Mouse (Mus musculus): ENCODE measurements around the gene Pus1. TPM values are rescaled to one million over a fixed set of nuclear protein-coding genes. Genes with fewer than 3 reads are reported as not detected.

Gene Pus1
- 10 to 100 TPM; 22.0 to 33.8 TPM for polyA plus RNA-seq (2017; shearing (Covaris generic))

- ATAC-seq: peak; percentile 73
Measured at GRCm38 (mm10) chr5:110779998-110780760, at the start of gene Pus1. Gene Pus1 (minus strand): TSS chr5:110780659.

GRCm38 (mm10) chr5:110827576-110827975 lies 47.1 kb upstream of the Pus1 start:
- ATAC-seq: no peak

DNA sequence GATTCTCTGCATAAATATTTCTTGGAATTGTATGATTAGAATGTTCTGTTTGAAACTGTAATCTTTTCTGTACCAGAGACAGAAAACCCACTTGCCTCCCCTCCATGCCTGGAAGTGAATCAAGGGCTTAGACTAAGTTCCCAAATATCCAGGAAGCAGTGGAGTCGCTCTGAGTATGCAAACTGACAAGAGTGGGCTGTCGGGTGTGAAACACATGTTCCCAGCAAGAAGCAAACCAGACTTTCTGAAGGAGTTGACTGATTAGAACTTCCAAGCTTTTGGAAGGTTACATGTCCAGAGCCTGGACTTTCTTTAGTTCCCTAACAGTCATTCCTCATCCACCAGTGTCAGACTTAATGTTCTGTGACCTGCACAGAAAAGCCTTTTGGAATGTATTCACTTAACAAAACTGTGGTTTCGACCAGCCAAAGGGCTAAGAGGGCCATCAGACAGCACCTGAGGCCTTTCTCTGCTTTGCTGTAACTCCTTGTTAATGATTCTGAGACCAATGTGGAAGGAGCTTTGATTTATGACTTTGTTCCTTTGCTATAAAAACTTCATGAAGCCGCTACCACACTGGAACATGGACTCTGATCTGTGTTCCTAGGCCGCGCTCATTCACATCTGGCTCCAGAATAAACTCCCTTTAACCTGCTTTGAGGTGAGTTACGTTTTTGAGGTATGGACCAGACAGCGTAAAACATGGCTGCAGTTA lies 46.5 kb upstream of the Pus1 start:
- ATAC-seq: no peak

- ATAC-seq: no peak
Measured at GRCm38 (mm10) chr5:110824421-110824820, 44.0 kb upstream of the Pus1 start.

DNA sequence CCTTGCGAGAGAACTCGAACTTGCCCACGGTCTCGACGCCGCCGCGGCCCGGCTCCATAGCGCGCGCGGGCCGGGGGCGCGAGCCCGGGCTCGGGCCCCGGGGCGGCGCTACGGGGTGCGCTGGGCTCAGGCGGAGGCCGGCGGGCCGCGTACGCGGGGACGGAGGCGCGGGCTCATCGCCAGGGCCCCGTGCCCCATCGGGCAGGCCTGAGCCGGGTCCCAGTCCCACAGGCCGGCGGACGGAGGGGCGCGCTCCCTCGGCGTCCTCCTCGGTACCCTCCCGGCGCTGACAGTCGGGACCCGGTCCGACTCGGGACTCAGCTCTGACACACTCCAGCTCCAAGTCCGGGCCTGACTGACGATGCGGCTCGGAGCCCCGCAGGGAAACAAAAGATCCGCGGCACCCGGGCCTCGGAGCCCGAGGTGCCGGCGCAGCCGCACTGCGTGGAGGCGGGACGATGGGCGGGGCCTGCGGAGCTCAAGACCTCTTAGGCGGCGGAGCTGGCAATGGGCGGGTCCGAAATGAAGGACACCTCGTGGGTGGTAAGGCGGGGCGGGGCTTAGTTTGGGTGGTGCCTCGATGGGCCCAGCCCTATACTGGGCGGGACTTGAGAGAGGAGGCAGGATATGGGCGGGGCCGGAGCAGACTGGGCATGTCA lies 29.3 kb upstream of the Pus1 start, which contains the start of gene Ulk1:
Gene Ulk1 (minus strand): TSS at position 431 of the 659 bp plus-strand sequence.
- ATAC-seq: peak; percentile 86

DNA sequence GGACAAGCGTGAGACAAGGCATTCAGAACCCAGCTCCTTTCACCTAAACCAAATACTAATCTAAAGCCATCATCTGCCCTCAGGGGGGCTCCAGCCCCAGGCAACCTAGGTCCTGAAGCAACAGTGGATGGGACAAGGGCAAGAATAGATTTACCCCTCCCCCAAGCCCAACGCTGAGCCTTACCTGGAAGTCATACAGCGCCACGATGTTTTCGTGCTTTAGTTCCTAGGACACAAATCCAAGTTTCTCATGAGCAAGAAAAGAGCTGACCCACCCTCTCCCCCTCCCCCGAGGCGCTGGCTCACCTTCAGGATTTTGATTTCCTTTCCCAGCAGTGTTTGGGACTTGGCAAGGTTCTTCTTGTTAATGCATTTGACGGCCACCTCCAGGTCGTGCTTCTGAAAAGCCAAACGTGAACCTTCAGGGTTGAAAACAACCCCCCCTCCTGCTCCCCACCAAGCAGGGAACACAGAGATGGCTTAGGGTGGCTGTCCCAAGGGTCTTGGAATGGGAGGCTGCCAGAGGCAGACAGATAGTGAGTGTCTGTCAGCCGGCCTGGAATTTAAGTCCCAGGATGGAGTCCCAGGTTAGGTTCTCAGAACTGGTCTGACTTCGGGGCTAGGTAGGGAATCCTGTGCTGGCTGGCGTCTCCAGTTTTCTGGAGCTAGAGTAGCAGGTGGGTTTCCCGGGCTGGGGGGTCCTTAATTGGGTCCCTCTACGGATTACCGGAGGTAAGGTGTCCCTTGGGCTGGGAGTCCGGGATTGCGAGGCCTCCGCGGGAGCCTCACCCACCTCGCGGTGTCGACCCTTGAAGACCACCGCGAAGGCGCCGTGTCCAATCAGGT lies 28.6 kb upstream of the Pus1 start:
- ATAC-seq: no peak

GRCm38 (mm10) chr5:110808061-110808631 lies 27.7 kb upstream of the Pus1 start:
- ATAC-seq: peak; percentile 60

DNA sequence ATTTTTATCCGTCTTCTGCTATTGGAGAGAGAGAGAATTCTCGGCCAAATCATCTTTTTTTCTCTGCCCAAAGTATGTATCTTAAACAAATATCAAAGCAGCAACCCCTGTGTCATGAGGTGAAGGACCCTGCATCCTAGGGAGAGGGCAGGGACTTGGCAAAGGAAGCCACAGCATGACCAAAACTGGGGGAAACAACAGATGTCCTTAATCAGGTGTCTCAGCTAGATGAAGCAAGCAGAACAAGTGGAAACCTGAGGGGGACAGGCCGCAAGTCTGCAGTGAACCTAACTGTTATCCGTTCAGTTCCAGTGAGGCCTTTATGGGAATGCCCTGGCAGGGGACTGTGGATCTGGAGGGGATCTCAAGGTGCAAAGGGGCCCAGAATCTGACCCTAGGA lies 27.0 kb upstream of the Pus1 start:
- ATAC-seq: no peak

GRCm38 (mm10) chr5:110806676-110807075 lies 26.2 kb upstream of the Pus1 start:
- no peak for ATAC-seq

DNA sequence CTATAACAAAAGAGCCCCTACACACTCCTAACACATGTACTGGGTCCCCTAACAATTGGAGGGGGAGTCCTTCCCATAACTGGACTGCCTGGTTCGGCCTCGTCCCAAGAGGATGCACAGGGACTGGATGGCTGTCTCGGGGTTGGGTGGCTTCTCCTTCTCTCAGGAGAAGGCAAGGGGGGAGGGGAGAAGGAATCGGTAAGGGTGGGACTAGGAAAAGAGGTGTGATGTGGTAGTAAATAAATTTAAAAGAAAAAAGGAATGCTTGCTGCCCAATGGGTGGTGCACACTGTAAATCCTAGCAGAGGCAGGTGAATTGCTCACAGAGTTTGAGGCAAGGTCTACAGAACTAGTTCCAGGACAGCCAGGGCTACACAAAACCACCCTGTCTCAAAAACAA lies 25.7 kb upstream of the Pus1 start:
- no peak for ATAC-seq

GRCm38 (mm10) chr5:110804012-110804743 lies 23.7 kb upstream of the Pus1 start:
- no peak for ATAC-seq

DNA sequence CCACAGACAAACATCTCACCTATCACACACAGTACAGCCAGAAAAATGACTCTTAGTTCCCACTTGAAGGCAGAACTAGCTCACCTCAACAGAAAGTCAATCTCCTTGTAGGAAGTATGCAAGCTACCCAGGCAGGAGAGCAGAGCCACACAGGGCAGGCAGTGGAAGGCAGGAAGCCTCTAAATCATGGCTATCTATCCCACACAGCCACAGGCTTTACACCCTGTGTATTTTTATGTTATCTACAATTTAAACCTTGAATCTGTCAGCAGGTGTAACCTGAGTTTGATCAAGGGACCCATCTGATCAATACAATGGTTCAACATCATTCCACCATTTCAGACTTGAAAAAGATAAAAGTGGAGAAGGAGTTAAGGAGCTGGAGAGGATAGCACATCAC lies 22.4 kb upstream of the Pus1 start:
- no peak for ATAC-seq

- ATAC-seq: no peak
Measured at GRCm38 (mm10) chr5:110802186-110802585, 21.7 kb upstream of the Pus1 start.

DNA sequence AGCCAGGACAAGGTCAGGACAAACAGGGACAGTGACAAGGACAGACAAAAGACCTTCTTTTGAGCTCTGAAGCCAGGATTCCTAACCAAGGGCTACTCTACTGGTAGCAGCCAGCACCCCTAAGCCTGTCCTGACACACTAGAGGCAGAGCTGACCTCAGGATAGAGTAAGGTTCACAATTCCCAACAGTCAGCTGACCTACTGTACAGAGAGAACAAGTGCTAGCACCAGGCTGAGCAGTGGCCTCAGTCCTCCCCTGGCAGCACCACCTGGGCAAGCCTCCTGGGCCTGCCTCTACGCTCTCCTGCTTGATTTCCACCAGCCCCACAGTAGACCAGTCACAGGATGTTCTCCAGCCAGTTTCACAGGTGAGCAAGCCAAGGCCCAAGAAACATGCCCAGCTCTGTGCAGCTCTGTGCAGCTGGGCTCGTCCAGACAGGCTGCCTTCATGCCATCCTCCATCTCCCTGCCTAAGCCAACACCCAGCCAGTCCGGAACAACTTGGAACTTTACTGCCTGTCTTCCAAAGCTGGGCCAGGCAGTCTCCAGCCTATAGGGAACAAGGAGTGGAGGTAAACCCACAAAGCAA lies 20.7 kb upstream of the Pus1 start:
- ATAC-seq: no peak

- no peak for ATAC-seq
Measured at GRCm38 (mm10) chr5:110797696-110798095, 17.2 kb upstream of the Pus1 start.

GRCm38 (mm10) chr5:110794363-110794762 lies 13.9 kb upstream of the Pus1 start:
- no peak for ATAC-seq

GRCm38 (mm10) chr5:110788684-110789083 lies 8.2 kb upstream of the Pus1 start:
- peak; percentile 76 for ATAC-seq

GRCm38 (mm10) chr5:110786081-110786835 lies 5.8 kb upstream of the Pus1 start:
- ATAC-seq: no peak

- no peak for ATAC-seq
Measured at GRCm38 (mm10) chr5:110783150-110783549, 2.7 kb upstream of the Pus1 start.

DNA sequence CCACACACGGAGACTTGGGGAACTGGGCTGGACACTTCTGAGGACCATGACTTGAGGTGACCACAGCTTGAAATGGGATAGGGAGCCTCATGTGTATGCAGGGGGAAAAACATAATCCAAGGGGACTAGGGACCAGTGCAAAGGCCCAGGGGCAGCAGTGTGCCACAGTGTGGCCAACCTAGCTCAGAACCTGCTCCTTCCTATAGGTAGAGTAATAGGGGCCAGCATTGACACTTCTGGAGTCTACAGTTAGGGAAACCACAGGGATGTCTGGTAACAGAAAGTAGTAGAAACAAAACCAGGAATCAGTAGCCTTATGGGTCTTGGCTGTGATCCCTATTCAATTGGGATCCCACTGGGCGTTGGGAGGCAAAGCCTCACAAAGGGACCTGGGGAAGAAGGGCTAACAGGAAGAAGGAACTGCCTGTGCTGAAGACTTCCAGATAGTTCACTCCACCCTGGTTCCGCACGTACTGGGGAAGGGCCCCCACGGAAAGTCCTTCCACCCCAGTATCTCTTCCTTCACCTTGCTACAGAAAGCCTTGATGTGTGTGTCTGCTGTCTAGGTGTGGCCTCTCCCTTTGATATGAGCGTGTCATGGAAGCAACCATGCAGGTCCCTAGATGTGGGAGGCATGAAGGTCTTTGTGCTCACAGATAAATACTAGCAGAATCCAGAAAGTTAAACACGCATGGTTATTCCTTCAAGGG lies 1.2 kb upstream of the Pus1 start:
- no peak for ATAC-seq
